Comparison of ENCODE assay signal across 12 mouse cellular contexts in genomic region chr5:51439773-51440172, GRCm38 (mm10).
DNase-seq lines count a peak whose midpoint lies in the region; ATAC-seq and TF ChIP-seq lines count a peak whose summit lies in the region.
"Had no signal": no experiment of that assay in that cellular context is flagged by ENCODE, and none has a peak within 500 bp of the region (broad histone marks: within the 10 kb centered on the region; RNA-seq: fewer than 3 reads in every experiment).

No protein-coding gene starts in this region.

- no peak for TF ChIP-seq EP300 in lung, postnatal 0 days (IDR thresholded peaks at IDR 0.05)

- no peak for ATAC-seq in lung, postnatal 0 days
- ATAC-seq in kidney, embryonic 16.5 days (ENCODE audit: low FRiP score, low TSS enrichment): no peak; the same call in 1 of the 2 replicates
- ATAC-seq: hindbrain, embryonic 16.5 days had no signal

- H3K27ac ChIP-seq in limb, embryonic 10.5 days: no peak overlapping the region
- no peak overlapping the region for H3K27ac ChIP-seq in lung, postnatal 0 days (ENCODE audit: low read length)
- H3K27ac ChIP-seq in kidney, embryonic 16.5 days (ENCODE audit: low read length): no peak overlapping the region
- H3K27ac ChIP-seq: embryonic facial prominence, embryonic 15.5 days had no signal

- H3K36me3 ChIP-seq in limb, embryonic 10.5 days: no peaks in the 10 kb centered on the region
- H3K36me3 ChIP-seq in lung, postnatal 0 days (ENCODE audit: insufficient read depth, low read length): no peaks in the 10 kb centered on the region
- no peaks in the 10 kb centered on the region for H3K36me3 ChIP-seq in kidney, embryonic 16.5 days (ENCODE audit: insufficient read depth, low read length)
- H3K36me3 ChIP-seq: embryonic facial prominence, embryonic 15.5 days had no signal

- H3K27me3 ChIP-seq in limb, embryonic 10.5 days (ENCODE audit: low read depth, poor library complexity, severe bottlenecking): no peaks in the 10 kb centered on the region
- H3K27me3 ChIP-seq in lung, postnatal 0 days (replicated peaks; ENCODE audit: insufficient read depth, low read length): no peaks in the 10 kb centered on the region
- H3K27me3 ChIP-seq in kidney, embryonic 16.5 days (ENCODE audit: insufficient read depth, low read length): no peaks in the 10 kb centered on the region
- H3K27me3 ChIP-seq: embryonic facial prominence, embryonic 15.5 days; megakaryocyte, embryonic 14.5 days had no signal

- 2% methylated on average over 4 of the region's 4 CpGs for WGBS in limb, embryonic 10.5 days
- 4% methylated on average over 4 of the region's 4 CpGs for WGBS in lung, postnatal 0 days
- 7% methylated on average over 4 of the region's 4 CpGs for WGBS in kidney, embryonic 16.5 days

- DNase-seq in heart, adult 18-20 months: peak; percentile 13 to 37
- no peak for DNase-seq in heart, postnatal 25 days (ENCODE audit: low spot score)
- DNase-seq in adrenal gland, postnatal 25 days: peak; percentile 4
- DNase-seq in heart, adult 9 months (ENCODE audit: low spot score in 2 of 2): peak; percentile 13 to 17
- peak; percentile 28 for DNase-seq in limb, embryonic 10.5 days (ENCODE audit: low spot score)
- DNase-seq in lung, postnatal 0 days (ENCODE audit: low spot score): no peak
- DNase-seq in lung, postnatal 25 days (ENCODE audit: low spot score): no peak
- DNase-seq: kidney, postnatal 10 days had no signal

- no peak overlapping the region for H3K4me2 ChIP-seq in lung, postnatal 0 days (replicated peaks; ENCODE audit: low read depth, low read length)
- H3K4me2 ChIP-seq in kidney, embryonic 16.5 days (replicated peaks; ENCODE audit: low read depth, low read length): no peak overlapping the region
- H3K4me2 ChIP-seq: embryonic facial prominence, embryonic 15.5 days had no signal

- no peak for TF ChIP-seq CTCF in lung, postnatal 0 days (IDR thresholded peaks at IDR 0.05)

- intact Hi-C loops in heart, postnatal 25 days (cut with DNase I): no loop called here

- H3K4me1 ChIP-seq in limb, embryonic 10.5 days: peaks cover 9% of the 10 kb centered on the region; the same call in 1 of the 2 replicates
- no peaks in the 10 kb centered on the region for H3K4me1 ChIP-seq in lung, postnatal 0 days (ENCODE audit: insufficient read depth, low read depth, low read length)
- no peaks in the 10 kb centered on the region for H3K4me1 ChIP-seq in kidney, embryonic 16.5 days (ENCODE audit: insufficient read depth, low read length)
- H3K4me1 ChIP-seq: embryonic facial prominence, embryonic 15.5 days; megakaryocyte, embryonic 14.5 days had no signal

- no peak overlapping the region for H3K4me3 ChIP-seq in limb, embryonic 10.5 days
- no peak overlapping the region for H3K4me3 ChIP-seq in lung, postnatal 0 days (ENCODE audit: low read depth, low read length)
- H3K4me3 ChIP-seq in kidney, embryonic 16.5 days (ENCODE audit: low read length): no peak overlapping the region
- H3K4me3 ChIP-seq: embryonic facial prominence, embryonic 15.5 days; megakaryocyte, embryonic 14.5 days had no signal

- H3K9ac ChIP-seq in lung, postnatal 0 days (replicated peaks; ENCODE audit: low read depth): no peak overlapping the region
- no peak overlapping the region for H3K9ac ChIP-seq in kidney, embryonic 16.5 days (replicated peaks; ENCODE audit: low read length)
- H3K9ac ChIP-seq: embryonic facial prominence, embryonic 15.5 days had no signal

- H3K9me3 ChIP-seq in limb, embryonic 10.5 days (replicated peaks): no peaks in the 10 kb centered on the region
- H3K9me3 ChIP-seq in lung, postnatal 0 days (ENCODE audit: low read length): no peaks in the 10 kb centered on the region
- no peaks in the 10 kb centered on the region for H3K9me3 ChIP-seq in kidney, embryonic 16.5 days (ENCODE audit: low read length)
- H3K9me3 ChIP-seq: embryonic facial prominence, embryonic 15.5 days had no signal

Comparison
In these comparisons a context has a peak if more than half of its experiments do, and no peak if none do; other contexts are left out.
1. DNase-seq: peak in heart, adult 18-20 months (2 of 2), adrenal gland, postnatal 25 days (single experiment), heart, adult 9 months (2 of 2) and limb, embryonic 10.5 days (single experiment); none in heart, postnatal 25 days (single experiment), lung, postnatal 0 days (single experiment) and lung, postnatal 25 days (single experiment).